Mouse (Mus musculus): ENCODE measurements around the gene Mapk12.

GRCm38 (mm10) chr15:89147895-89148294 is 7.4 kb upstream of the Mapk12 start:
- no peak for TF ChIP-seq GATA1 (IDR thresholded peaks at IDR 0.05; ENCODE audit: borderline replicate concordance, low read length)
- TF ChIP-seq FLI1 (IDR thresholded peaks at IDR 0.05; ENCODE audit: low read length) = no peak
